Mouse (Mus musculus): ENCODE measurements around the gene Tex36.

GRCm38 (mm10) chr7:133623226-133623625 is 21.3 kb upstream of the Tex36 start:
- TF ChIP-seq POLR2A (IDR thresholded peaks at IDR 0.05; ENCODE audit: insufficient read length, low read depth): no peak
- TF ChIP-seq E2F4 (IDR thresholded peaks at IDR 0.05; ENCODE audit: insufficient read depth): no peak
- no peak for TF ChIP-seq USF1 (IDR thresholded peaks at IDR 0.05; ENCODE audit: low read depth)
- no peak for TF ChIP-seq TCF12 (IDR thresholded peaks at IDR 0.05; ENCODE audit: insufficient read depth, poor library complexity, severe bottlenecking)
- TF ChIP-seq REST (IDR thresholded peaks at IDR 0.05; ENCODE audit: insufficient read depth, insufficient read length): no peak
- no peak for TF ChIP-seq MYOD1 (IDR thresholded peaks at IDR 0.05; ENCODE audit: control insufficient read depth in 1 of 3, insufficient read length in 2 of 3, low read depth in 2 of 3)
